Mouse (Mus musculus) heart, postnatal 0 days (tissue): ENCODE measurements around the gene Actr1a.

Source experiments
- CTCF ChIP-seq: IDR thresholded peaks from 2 replicates; pipeline ENCODE4 v1.5.1; 2016; ENCODE audit warnings: antibody characterized with exemption, control low read depth, low read depth
- EP300 ChIP-seq: IDR thresholded peaks from 2 replicates; pipeline ENCODE4 v1.6.1; 2016; ENCODE audit warnings: antibody characterized with exemption, low read depth

DNA sequence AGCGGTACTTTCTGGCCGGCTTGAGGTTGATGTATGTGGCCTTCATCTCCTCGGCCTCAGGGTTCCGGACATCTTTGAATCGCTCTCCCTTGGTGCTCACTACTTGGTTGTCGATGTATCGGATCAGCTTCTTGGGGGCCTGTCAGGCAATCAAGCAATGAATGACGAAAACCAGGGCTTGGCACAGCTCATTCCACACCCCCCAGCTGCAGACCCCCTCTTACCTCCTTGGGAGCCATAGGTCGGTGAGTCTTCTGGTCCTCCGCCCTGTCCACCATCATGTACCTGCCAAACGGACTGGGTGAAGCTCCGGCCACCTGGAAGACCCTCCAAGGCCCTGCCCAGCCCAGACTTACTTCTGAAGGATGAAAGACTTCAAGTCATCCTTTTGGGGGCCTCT lies 64.9 kb downstream of the Actr1a start:
- TF ChIP-seq CTCF (no peak), EP300 (no peak)
